Mouse (Mus musculus) heart, postnatal 0 days (tissue): Measurements from ENCODE around the gene Shisa9.

Experiments used
- CTCF ChIP-seq: IDR thresholded peaks from 2 replicates; pipeline ENCODE4 v1.5.1; 2016; ENCODE audit warnings: antibody characterized with exemption, control low read depth, low read depth
- EP300 ChIP-seq: IDR thresholded peaks from 2 replicates; pipeline ENCODE4 v1.6.1; 2016; ENCODE audit warnings: antibody characterized with exemption, low read depth

DNA sequence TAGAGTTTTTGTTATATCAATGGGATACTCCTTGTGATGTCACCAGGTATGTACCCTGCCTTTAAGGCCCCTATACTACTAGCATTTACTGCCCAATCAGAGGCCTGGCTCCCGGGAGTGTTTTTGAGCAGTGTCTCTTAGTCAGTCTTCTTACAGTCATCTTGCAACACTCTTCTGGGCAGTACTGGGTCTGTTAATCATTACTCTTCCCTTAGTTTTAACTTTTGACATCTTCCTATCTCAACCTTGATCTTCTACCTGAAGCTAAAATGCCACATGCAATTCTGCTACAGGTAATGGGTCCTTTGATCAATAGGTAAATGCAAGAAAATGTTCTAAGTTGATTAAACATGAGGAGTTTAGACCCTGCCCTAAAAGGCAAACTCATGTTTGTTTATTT, 225.4 kb downstream of the Shisa9 start:
- TF ChIP-seq CTCF (no peak), EP300 (no peak)
